Mouse (Mus musculus) lung, adult 2 months (tissue): ENCODE measurements around the gene Timm8a1. TPM values are rescaled to one million over a fixed set of nuclear protein-coding genes. Genes with fewer than 3 reads are reported as not detected.
"Not testable (repeated sequence)": the region's sequence is repeated elsewhere in the genome, so short reads cannot be mapped to it uniquely, and the experiment has no call there.

Experiments
- DNase-seq: peaks from one replicate; pipeline ENCODE4 v3.0.0; 2022
- H3K4me1 ChIP-seq: fragments of 200-500 bp; 2 replicates; pipeline ENCODE4 v1.6.1; 2011; ENCODE audit warnings: low read length; ENCODE audit not compliant: control insufficient read depth, insufficient read depth
- H3K4me3 ChIP-seq: fragments of 200-500 bp; replicated peaks from 2 replicates; pipeline ENCODE3; 2011; ENCODE audit warnings: low read depth, mild to moderate bottlenecking, control low read depth, low read length; ENCODE audit errors: extremely low read depth
- CTCF ChIP-seq: fragments of 200-500 bp; IDR thresholded peaks from 2 replicates; pipeline ENCODE4 v1.5.1; 2011; ENCODE audit warnings: mild to moderate bottlenecking, low read length, control low read depth; ENCODE audit not compliant: insufficient read depth
- POLR2A ChIP-seq: fragments of 200-500 bp; IDR thresholded peaks from 2 replicates; pipeline ENCODE4 v1.6.1; 2011; ENCODE audit warnings: low read depth, mild to moderate bottlenecking, control low read depth, low read length, borderline replicate concordance; ENCODE audit errors: extremely low read depth
- WGBS: fragments of 180-500 bp; shearing (Covaris S2); methylation state at CpG from one replicate; pipeline ENCODE4 v1.1.7; 2018; 5-methylcytosine and 5-hydroxymethylcytosine counted together
- polyA plus RNA-seq: library from polyadenylated mRNA; depleted of rRNA; stranded (reverse); fragments of >200 nt; gene quantifications from 2 replicates; pipeline ENCODE4 v1.2.3, GENCODE M21; 2012; rRNA removed

The Timm8a1 gene
- polyA plus RNA-seq, 1 experiment = 0.98 TPM

GRCm38 (mm10) chrX:134539795-134540194, 1.9 kb downstream of the Timm8a1 start:
- DNase-seq, H3K4me1 ChIP-seq, H3K4me3 ChIP-seq: not testable (repeated sequence)
- TF ChIP-seq CTCF = 0 out of 2 replicates have a peak, but pooled peaks have one; percentile 3
- WGBS = 80% methylated on average over 10 of the region's 10 CpGs

- TF ChIP-seq CTCF (no peak), POLR2A (no peak)
- no peak for DNase-seq
- WGBS = 75% methylated on average over 2 of the region's 2 CpGs
- no peaks in the 10 kb centered on the region for H3K4me1 ChIP-seq
- no peak overlapping the region for H3K4me3 ChIP-seq
These were observed 8.3 kb downstream of the Timm8a1 start for GRCm38 (mm10) chrX:134533346-134533745.

- WGBS = 72% methylated on average over 4 of the region's 4 CpGs
- H3K4me1 ChIP-seq = no peaks in the 10 kb centered on the region
- DNase-seq = no peak
- no peak overlapping the region for H3K4me3 ChIP-seq
- TF ChIP-seq POLR2A = no peak
- TF ChIP-seq CTCF = no peak
These were observed 16.4 kb downstream of the Timm8a1 start for GRCm38 (mm10) chrX:134525260-134525659.

GRCm38 (mm10) chrX:134523772-134524171, 17.9 kb downstream of the Timm8a1 start:
- WGBS = 67% methylated on average over 4 of the region's 4 CpGs
- no peak for TF ChIP-seq POLR2A
- TF ChIP-seq CTCF = no peak

GRCm38 (mm10) chrX:134509473-134509872, 32.2 kb downstream of the Timm8a1 start:
- no peak overlapping the region for H3K4me3 ChIP-seq
- no peak for TF ChIP-seq POLR2A
- peak; percentile 50 for TF ChIP-seq CTCF
- 27% methylated on average over 2 of the region's 2 CpGs for WGBS
- DNase-seq = no peak
- H3K4me1 ChIP-seq = no peaks in the 10 kb centered on the region

More at GRCm38 (mm10) chrX:134523772-134524171, 17.9 kb downstream of the Timm8a1 start:
- Histone ChIP-seq H3K4me1 (no peaks in the 10 kb centered on the region), H3K4me3 (no peak overlapping the region)
- DNase-seq = no peak

- DNase-seq = no peak
- H3K4me1 ChIP-seq = no peaks in the 10 kb centered on the region
- TF ChIP-seq CTCF (no peak), POLR2A (no peak)
- WGBS = 68% methylated on average over 6 of the region's 6 CpGs
- no peak overlapping the region for H3K4me3 ChIP-seq
These were observed 33.7 kb downstream of the Timm8a1 start for GRCm38 (mm10) chrX:134507977-134508376.

- no peak for DNase-seq
- H3K4me3 ChIP-seq = no peak overlapping the region
- TF ChIP-seq CTCF (no peak), POLR2A (no peak)
- WGBS = 77% methylated on average over 8 of the region's 8 CpGs
- no peaks in the 10 kb centered on the region for H3K4me1 ChIP-seq
These were observed 41.0 kb downstream of the Timm8a1 start for GRCm38 (mm10) chrX:134500651-134501050.

Other genes starting within 250 kb of the Timm8a1 start
- gene Tmem35a, start 246.6 kb downstream of the Timm8a1 start, polyA plus RNA-seq = 1.1 and 1.6 TPM in 2 replicates
- 0.12 and 0.32 TPM in 2 replicates for gene Cenpi, start 233.8 kb downstream of the Timm8a1 start, polyA plus RNA-seq
- 0.24 and 0.75 TPM in 2 replicates for gene Drp2, start 137.3 kb downstream of the Timm8a1 start, polyA plus RNA-seq
- not detected in 2 replicates for gene Taf7l, start 65.4 kb downstream of the Timm8a1 start, polyA plus RNA-seq
- gene Btk, start 41.7 kb upstream of the Timm8a1 start, polyA plus RNA-seq = 1.6 and 3.3 TPM in 2 replicates
- 73.7 and 105 TPM in 2 replicates for gene Rpl36a, start 43.8 kb upstream of the Timm8a1 start, polyA plus RNA-seq
- 1.5 and 2.6 TPM in 2 replicates for gene Gla, start 59.3 kb upstream of the Timm8a1 start, polyA plus RNA-seq
- gene Hnrnph2, start 59.3 kb upstream of the Timm8a1 start, polyA plus RNA-seq = 9.8 and 23.7 TPM in 2 replicates
- gene Armcx4, start 144.7 kb upstream of the Timm8a1 start, polyA plus RNA-seq = 2.1 and 4.1 TPM in 2 replicates
- gene Armcx1, start 176.1 kb upstream of the Timm8a1 start, polyA plus RNA-seq = 3.8 and 8.0 TPM in 2 replicates
- gene Armcx6, start 209.6 kb upstream of the Timm8a1 start, polyA plus RNA-seq = 1.4 and 2.7 TPM in 2 replicates
- gene Armcx3, start 214.7 kb upstream of the Timm8a1 start, polyA plus RNA-seq = 5.1 and 10.6 TPM in 2 replicates